Mouse (Mus musculus): ENCODE measurements around the gene Adora1.

The Adora1 gene

GRCm38 (mm10) chr1:134193674-134194197 lies 41.5 kb downstream of the Adora1 start:
- no peak for DNase-seq

- DNase-seq: no peak
These were observed 42.1 kb downstream of the Adora1 start, which contains the start of gene Mybph for GRCm38 (mm10) chr1:134193126-134193525. Gene Mybph, plus strand, starts transcription at chr1:134193448.

DNA sequence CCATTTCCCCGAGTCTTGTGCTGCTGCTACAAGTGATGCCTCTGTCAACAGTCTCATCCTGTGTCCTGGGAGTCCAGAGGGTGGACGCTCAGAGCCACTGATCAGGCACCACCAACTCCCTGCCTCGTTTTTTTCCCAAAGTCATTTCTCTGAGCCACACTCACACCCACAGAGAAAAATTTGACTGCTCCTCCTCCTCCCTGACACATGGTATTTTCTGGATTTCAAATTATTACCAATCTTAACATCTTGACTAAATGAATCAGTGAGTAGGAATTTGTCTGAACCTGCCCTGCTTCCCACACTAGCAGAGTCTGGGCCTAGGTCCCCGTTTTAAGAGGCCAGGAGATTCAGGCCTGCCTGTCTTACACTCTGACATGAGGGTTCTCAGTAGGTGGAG lies 43.2 kb downstream of the Adora1 start:
- DNase-seq: no peak

GRCm38 (mm10) chr1:134191192-134191591 lies 44.0 kb downstream of the Adora1 start:
- DNase-seq: no peak

DNA sequence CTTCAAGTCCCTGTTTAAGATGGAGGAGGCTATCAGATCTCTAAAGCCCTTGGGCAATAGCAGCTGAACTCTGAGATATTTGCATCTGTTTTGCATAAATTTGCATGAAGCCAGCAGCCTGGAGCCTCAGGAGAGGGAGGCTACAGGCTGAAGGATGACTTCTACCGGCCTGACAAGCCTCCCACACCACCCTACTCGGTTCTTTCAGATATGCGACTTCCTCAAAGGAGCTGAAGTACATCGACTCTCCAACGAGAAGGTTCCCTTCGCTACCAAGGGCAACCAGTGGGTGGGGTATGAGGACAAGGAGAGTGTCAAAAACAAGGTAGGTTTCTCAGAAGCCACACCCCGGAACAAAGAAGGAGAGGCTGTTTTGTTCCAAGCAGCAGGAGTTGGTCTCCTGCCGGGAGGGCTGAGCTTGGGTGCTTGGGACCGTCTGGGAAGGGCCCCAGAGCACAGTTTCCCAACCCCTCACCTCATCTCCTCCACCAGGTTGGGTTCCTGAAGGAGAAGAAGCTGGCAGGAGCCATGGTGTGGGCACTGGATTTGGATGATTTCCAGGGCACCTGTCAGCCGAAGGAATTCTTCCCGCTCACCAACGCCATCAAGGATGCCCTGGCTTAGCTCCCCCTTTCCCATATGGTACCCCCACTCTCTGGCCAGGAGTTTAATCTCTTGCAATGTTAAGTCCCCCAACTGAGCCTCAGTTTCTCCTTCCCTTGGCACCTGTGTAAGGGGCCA lies 46.1 kb downstream of the Adora1 start:
- peak; percentile 25 to 49 for DNase-seq

DNA sequence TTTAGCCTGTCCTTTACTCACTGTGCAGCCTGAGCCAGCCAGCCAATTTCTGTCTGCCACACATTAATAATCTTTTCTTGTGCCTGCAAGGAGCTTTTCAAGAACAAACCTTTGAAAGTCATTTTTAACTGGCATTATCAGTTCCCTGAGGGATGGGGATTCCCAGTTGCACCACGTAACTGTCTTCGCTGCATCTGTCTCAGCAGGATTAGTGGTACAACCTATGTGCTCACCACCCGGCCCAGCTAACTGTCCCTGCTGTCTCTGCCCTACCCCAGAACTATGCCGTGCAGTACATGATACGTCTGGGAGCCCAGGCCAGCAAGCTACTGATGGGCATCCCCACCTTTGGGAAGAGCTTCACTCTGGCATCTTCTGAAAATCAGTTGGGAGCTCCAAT lies 47.0 kb downstream of the Adora1 start:
- no peak for DNase-seq

DNA sequence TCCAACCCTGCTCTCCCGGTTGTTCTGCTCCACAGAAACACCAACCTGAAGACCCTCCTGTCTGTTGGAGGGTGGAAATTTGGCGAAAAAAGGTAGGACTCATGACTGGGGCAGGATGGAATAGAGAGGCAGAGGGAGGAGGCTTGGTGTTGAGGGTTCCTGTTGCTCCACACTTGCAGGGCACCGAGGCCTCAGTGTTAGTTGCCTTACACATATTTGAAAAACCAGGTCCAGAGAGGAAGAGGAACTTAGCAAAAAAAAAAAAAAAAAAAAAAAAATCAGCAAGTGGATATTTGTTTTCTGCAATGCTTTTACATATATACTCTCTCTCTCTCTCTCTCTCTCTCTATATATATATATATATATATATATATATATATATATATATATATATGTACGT lies 51.1 kb downstream of the Adora1 start:
- no peak for DNase-seq

- no peak for DNase-seq
These were observed 53.2 kb downstream of the Adora1 start, which contains the start of gene Chil1 for GRCm38 (mm10) chr1:134182025-134182424. Gene Chil1, plus strand, starts transcription at chr1:134182176.

DNA sequence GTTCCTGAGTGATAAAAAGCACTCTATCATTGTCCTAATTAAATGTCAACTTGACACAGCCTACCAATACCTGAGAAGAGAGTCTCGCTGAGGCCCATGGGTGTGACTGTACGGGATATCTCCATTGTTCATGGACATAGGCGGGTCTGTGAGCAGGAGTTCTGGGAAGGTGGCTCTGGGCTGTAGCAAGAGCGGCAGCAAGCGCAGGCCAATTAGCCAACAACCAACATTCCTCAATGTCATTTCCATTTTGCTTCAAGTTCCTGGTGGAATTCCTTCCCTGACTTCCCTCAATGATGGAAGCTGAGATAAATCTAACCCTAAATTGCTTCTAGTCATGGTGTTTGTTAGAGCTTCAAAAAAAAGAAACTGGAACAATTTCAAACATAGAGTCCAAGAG lies 57.3 kb downstream of the Adora1 start:
- no peak for DNase-seq

- DNase-seq: no peak
These were observed 62.1 kb downstream of the Adora1 start for GRCm38 (mm10) chr1:134173081-134173480.

DNA sequence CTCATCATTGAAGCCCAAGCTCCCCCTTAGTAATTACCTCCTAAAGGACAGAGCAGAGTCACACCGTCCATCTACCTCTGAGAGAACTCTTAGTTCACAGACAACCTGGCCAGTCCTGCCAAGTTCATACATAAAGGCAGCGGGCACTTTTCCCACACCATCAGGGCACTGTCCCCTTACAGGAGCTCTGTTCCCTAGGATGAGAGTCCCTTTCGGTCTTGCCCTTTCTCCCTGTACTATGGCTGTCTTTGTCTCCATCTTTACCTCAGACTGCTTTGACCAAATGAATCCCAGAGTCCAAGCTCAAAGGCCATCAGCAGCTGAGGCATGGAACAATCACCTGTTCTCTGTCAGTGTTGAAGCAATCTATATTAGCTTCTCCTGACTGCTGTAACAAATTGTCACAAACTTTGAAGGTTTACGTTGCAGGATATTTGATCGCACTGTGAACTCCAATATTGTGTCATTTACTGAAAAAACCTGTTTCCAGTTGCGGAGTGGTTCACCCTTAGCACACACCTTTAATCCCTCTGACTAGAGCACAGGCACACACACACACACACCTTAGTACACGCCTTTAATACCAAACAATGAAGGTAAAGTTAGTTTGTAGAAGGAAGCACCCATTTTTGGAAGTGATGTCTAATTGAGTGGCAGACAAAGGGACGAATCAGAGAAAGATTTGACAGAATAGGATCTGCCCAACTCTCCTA lies 66.1 kb downstream of the Adora1 start:
- DNase-seq: no peak

GRCm38 (mm10) chr1:134168567-134168966 lies 66.7 kb downstream of the Adora1 start:
- no peak for DNase-seq

- no peak for DNase-seq
These were observed 67.6 kb downstream of the Adora1 start for GRCm38 (mm10) chr1:134167416-134168305.

GRCm38 (mm10) chr1:134166547-134166946 lies 68.7 kb downstream of the Adora1 start:
- DNase-seq: no peak

GRCm38 (mm10) chr1:134164454-134164853 lies 70.8 kb downstream of the Adora1 start:
- no peak for DNase-seq

GRCm38 (mm10) chr1:134163476-134163875 lies 71.8 kb downstream of the Adora1 start:
- no peak for DNase-seq

DNA sequence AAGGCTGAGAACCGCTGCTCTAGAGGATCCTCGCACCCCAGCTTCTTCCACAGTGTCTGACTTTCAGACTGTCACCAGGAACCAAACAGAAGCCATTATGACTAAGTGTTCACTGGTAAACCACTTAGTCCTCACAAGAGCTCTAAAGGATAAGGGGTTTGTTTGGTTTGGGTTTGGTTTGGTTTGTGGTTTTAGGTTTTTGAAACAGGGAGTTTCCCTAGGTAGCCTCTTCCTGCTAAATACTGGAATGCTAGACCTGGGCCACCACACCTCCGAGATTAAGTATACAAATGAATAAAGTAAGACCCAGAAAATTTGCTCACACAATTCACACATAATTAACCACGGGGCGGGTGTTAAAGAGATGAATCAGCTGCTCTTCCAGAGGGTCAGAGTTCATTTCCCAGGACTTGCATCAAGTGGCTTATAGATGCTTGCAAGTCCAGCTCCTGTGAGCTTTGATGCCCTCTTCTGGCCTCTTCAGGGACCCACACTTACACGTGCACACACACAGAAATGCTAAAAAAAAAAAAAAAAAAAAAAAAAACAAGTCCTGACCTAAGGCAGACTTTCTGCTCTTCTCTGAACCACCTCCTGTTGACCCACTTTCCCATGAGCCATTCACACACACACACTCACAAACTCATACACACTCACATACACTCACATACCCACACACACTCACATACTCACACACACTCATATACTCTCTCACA lies 72.6 kb downstream of the Adora1 start:
- no peak for DNase-seq

DNA sequence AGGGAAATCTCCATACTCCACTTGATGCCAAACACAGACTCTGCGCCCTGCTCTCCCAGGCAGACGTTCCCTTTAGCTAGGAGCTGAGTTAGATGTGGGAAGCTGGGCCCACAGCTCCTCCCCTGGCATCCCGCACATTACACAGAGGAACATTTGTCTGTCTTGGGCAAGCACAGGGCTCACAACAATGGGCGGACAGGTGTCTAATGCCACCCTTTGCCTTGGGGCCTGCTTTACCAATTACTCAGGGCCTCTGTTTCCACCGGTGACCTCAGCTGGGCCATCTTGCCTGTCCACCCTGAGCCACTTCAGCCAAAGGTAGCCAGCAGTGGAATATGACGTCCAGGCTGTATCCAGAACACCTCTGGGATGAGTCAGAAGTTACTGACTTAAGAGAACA lies 73.8 kb downstream of the Adora1 start:
- DNase-seq: no peak

- DNase-seq: no peak
These were observed 74.8 kb downstream of the Adora1 start for GRCm38 (mm10) chr1:134160404-134160803.

DNA sequence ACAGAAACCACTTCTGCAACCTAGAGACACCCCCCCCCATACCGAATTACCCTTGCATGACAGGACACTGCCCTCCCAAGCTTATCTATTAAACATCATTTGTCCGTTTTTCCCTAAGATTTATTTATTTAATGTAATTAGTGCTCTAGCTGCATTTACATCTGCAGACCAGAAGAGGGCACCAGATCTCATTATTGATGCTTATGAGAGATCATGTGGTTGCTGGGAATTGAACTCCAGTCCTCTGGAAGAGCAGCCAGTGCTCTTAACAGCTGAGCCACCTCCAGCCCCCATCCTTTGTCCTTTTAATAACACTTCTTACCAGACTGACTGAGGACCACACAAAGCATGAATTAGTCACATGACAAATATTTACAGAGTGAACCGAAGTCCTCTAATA lies 80.6 kb downstream of the Adora1 start:
- DNase-seq: no peak

DNA sequence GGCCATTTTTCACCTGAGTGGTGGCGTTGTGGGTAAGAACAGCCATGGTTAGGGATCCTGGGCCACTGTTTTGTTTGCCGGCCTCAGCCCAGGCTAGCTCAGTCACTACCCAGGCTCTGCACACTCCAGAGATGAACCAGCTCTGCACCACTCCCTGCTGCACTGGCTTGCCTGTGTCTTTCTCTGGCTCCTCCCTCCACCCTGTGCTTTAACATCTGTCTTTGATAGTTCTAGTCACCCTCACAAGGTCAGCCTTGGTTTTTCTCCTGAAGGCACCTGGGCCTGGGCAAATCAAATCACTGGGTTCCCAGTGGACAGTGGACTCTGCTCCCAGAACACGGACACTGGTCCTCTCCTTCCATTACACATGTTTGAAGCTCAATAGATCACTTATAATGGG lies 81.1 kb downstream of the Adora1 start:
- no peak for DNase-seq
